Mouse (Mus musculus): ENCODE measurements at regions not wholly inside any gene's neighbourhood (a gene's known extent, or its start where the extent isn't known, plus 50 kb on each side); places are given as distances from the start of the nearest gene placed in this dataset.

GRCm38 (mm10) chr14:105589261-105589660 is 307.4 kb downstream of the Spry2 start:
- TF ChIP-seq CTCF (IDR thresholded peaks at IDR 0.05; ENCODE audit: low read depth, low read length) (no peak), POLR2AphosphoS5 (IDR thresholded peaks at IDR 0.05; ENCODE audit: insufficient replicate concordance, low read depth, low read length) (no peak), GATA1 (IDR thresholded peaks at IDR 0.05; ENCODE audit: borderline replicate concordance, low read length) (no peak), GATA2 (IDR thresholded peaks at IDR 0.05; ENCODE audit: borderline replicate concordance, low read depth, low read length) (no peak)
